Mouse (Mus musculus) CH12.LX (cell line): ENCODE data around the gene Car2. TPM values are rescaled to one million over a fixed set of nuclear protein-coding genes. Genes with fewer than 3 reads are reported as not detected.

ENCODE experiments used
- DNase-seq: peaks from one replicate; pipeline ENCODE4 v3.0.0-alpha.2; 2013; ENCODE audit errors: extremely low read depth
- H3K27ac ChIP-seq: 2 replicates; pipeline ENCODE4 v1.5.1; 2012; ENCODE audit warnings: low read depth, mild to moderate bottlenecking, control low read depth, moderate library complexity; ENCODE audit not compliant: insufficient read depth
- H3K27me3 ChIP-seq: replicated peaks from 2 replicates; pipeline ENCODE3; 2012; ENCODE audit warnings: inconsistent platforms
- H3K36me3 ChIP-seq, 2 experiments: replicated peaks in 1 of 2; 2 replicates each; pipeline versions ENCODE3 to v1.6.1; 2012; ENCODE audit warnings: inconsistent platforms in 1 of 2, low read length in 1 of 2, mild to moderate bottlenecking in 1 of 2, mixed read lengths in 1 of 2, moderate library complexity in 1 of 2; ENCODE audit not compliant: control insufficient read depth in 1 of 2, insufficient read depth in 1 of 2
- H3K4me1 ChIP-seq, 2 experiments: 2 replicates each; pipeline ENCODE4 v1.6.1; 2012; ENCODE audit warnings: inconsistent platforms in 1 of 2, moderate library complexity in 1 of 2; ENCODE audit not compliant: insufficient read depth in 2 of 2, control insufficient read depth in 1 of 2
- H3K4me2 ChIP-seq: 2 replicates; pipeline ENCODE4 v1.6.1; 2012; ENCODE audit warnings: low read depth, mild to moderate bottlenecking, control low read depth; ENCODE audit not compliant: poor library complexity, insufficient read depth, severe bottlenecking
- H3K4me3 ChIP-seq, 3 experiments: fragments of 150-350 bp in 1 of 3; sonication (generic) in 1 of 3; replicated peaks in 1 of 3; 2 replicates each; pipeline versions ENCODE3 to v1.5.1; 2011 to 2012; ENCODE audit warnings: low read depth in 2 of 3, low read length in 2 of 3, mild to moderate bottlenecking in 2 of 3, moderate library complexity in 2 of 3, control low read depth in 1 of 3, improper control_type of control experiment in 1 of 3, inconsistent platforms in 1 of 3, mixed read lengths in 1 of 3; ENCODE audit not compliant: poor library complexity in 1 of 3
- H3K79me2 ChIP-seq: replicated peaks from 2 replicates; pipeline ENCODE4 v1.6.1; 2012; ENCODE audit warnings: mild to moderate bottlenecking, moderate library complexity; ENCODE audit not compliant: control insufficient read depth, poor library complexity, insufficient read depth, severe bottlenecking; ENCODE audit errors: extremely low read depth
- H3K9ac ChIP-seq: 2 replicates; pipeline ENCODE4 v1.6.1; 2012; ENCODE audit warnings: low read depth, mild to moderate bottlenecking, control low read depth, moderate library complexity; ENCODE audit not compliant: insufficient read depth
- H3K9me3 ChIP-seq: replicated peaks from 2 replicates; pipeline ENCODE3; 2012; ENCODE audit warnings: low read length, inconsistent platforms, mixed read lengths
- E2F4 ChIP-seq: IDR thresholded peaks from 2 replicates; pipeline ENCODE4 v1.6.1; 2011; ENCODE audit warnings: low read depth, low read length, improper control_type of control experiment; ENCODE audit not compliant: insufficient replicate concordance
- ELF1 ChIP-seq: IDR thresholded peaks from 2 replicates; pipeline ENCODE4 v1.6.1; 2014; ENCODE audit warnings: low read depth, mild to moderate bottlenecking, inconsistent platforms, low read length, improper control_type of control experiment
- EP300 ChIP-seq: IDR thresholded peaks from 2 replicates; pipeline ENCODE4 v1.6.1; 2011; ENCODE audit warnings: low read length, improper control_type of control experiment
- JUN ChIP-seq: IDR thresholded peaks from 2 replicates; pipeline ENCODE4 v1.6.1; 2011; ENCODE audit warnings: low read depth, mild to moderate bottlenecking, low read length, improper control_type of control experiment, moderate library complexity; ENCODE audit not compliant: insufficient read depth
- MAFK ChIP-seq: IDR thresholded peaks from 2 replicates; pipeline ENCODE4 v1.6.1; 2011; ENCODE audit warnings: low read length, improper control_type of control experiment; ENCODE audit not compliant: insufficient replicate concordance
- MAX ChIP-seq: IDR thresholded peaks from 2 replicates; pipeline ENCODE4 v1.6.1; 2011; ENCODE audit warnings: low read length, improper control_type of control experiment
- MAZ ChIP-seq: IDR thresholded peaks from 2 replicates; pipeline ENCODE4 v1.6.1; 2012; ENCODE audit warnings: low read depth, mild to moderate bottlenecking, inconsistent platforms, low read length, improper control_type of control experiment, moderate library complexity
- MEF2A ChIP-seq: IDR thresholded peaks from 2 replicates; pipeline ENCODE4 v1.6.1; 2014; ENCODE audit warnings: low read depth, mild to moderate bottlenecking, inconsistent platforms, low read length, improper control_type of control experiment, borderline replicate concordance
- MYC ChIP-seq: IDR thresholded peaks from 2 replicates; pipeline ENCODE4 v1.6.1; 2011; ENCODE audit warnings: low read depth, mild to moderate bottlenecking, improper control_type of control experiment, low read length
- NELFE ChIP-seq: IDR thresholded peaks from 2 replicates; pipeline ENCODE4 v1.6.1; 2011; ENCODE audit warnings: low read depth, low read length, improper control_type of control experiment
- NRF1 ChIP-seq: IDR thresholded peaks from 2 replicates; pipeline ENCODE4 v1.6.1; 2014; ENCODE audit warnings: low read depth, mild to moderate bottlenecking, inconsistent platforms, low read length, improper control_type of control experiment, moderate library complexity
- POLR2A ChIP-seq: IDR thresholded peaks from 2 replicates; pipeline ENCODE4 v1.6.1; 2011; ENCODE audit warnings: low read depth, mild to moderate bottlenecking, improper control_type of control experiment, low read length
- RCOR1 ChIP-seq: conservative IDR thresholded peaks from 2 replicates; pipeline ENCODE4 v1.6.1; 2012; ENCODE audit warnings: low read depth, mild to moderate bottlenecking, inconsistent platforms, low read length, improper control_type of control experiment
- TBP ChIP-seq: conservative IDR thresholded peaks from 2 replicates; pipeline ENCODE4 v1.6.1; 2011; ENCODE audit warnings: low read depth, low read length, improper control_type of control experiment
- TCF12 ChIP-seq: IDR thresholded peaks from 2 replicates; pipeline ENCODE4 v1.6.1; 2014; ENCODE audit warnings: low read depth, mild to moderate bottlenecking, inconsistent platforms, low read length, improper control_type of control experiment
- USF2 ChIP-seq: conservative IDR thresholded peaks from 2 replicates; pipeline ENCODE4 v1.6.1; 2011; ENCODE audit warnings: low read depth, low read length, improper control_type of control experiment
- dilution Hi-C: fragments of 300-500 bp; cut with MboI; formaldehyde crosslinking; loops from 2 replicates; pipeline ENCODE4 v1.14.3; 2020; ENCODE audit warnings: low sequenced_read_pairs; ENCODE audit not compliant: extremely low pct_unique_long_range_greater_than_20kb, extremely low pct_ligation_motif_present
- in situ Hi-C: fragments of 300-500 bp; cut with MboI; formaldehyde crosslinking; loops from 3 replicates; pipeline ENCODE4 v1.14.3; 2019; ENCODE audit warnings: low sequenced_read_pairs, low pct_ligation_motif_present, low pct_unique_long_range_greater_than_20kb, mixed read lengths
- polyA plus RNA-seq: library from polyadenylated mRNA; unstranded; fragments of >175 nt; gene quantifications from 2 replicates; pipeline ENCODE4 v1.2.1, GENCODE M21; 2012; ENCODE audit warnings: low read depth; ENCODE audit not compliant: insufficient read length
- total RNA-seq, 2 experiments: library from RNA; depleted of rRNA; stranded (reverse); fragments of 300-350 nt in 1 of 2; fragments of >200 nt in 1 of 2; gene quantifications; 2 replicates each; pipeline ENCODE4 v1.2.3; 2012 to 2014

Gene Car2
- total and polyA plus RNA-seq, 3 experiments, result 0.16 TPM; not detected in 2

DNA sequence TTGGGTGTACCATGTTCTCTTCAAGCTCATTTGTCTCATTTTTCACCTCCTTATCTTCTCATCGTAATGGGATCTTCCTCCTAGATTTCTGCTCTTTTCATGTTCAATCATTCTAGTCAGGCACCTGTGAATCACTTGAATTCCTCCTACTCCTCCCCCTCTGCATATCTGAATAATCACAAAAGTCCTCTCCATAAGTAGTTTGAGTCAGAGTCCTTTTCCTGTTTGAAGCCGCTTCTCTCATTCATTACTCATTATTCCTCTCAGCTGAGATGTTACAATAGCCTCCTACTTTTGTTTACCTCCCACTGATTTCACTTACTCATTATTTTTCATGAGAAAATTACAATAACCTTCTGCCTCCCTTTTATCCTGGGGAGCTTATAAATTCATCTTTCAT lies 31.2 kb downstream of the Car2 start:
- Histone ChIP-seq H3K4me2 (no peak overlapping the region), H3K4me3 (no peak overlapping the region), H3K4me1 (peaks cover 4% of the 10 kb centered on the region in 2 experiments; a peak in 3 of 4 replicates), H3K27ac (no peak overlapping the region), H3K79me2 (no peaks in the 10 kb centered on the region), H3K27me3 (no peaks in the 10 kb centered on the region), H3K9ac (no peak overlapping the region), H3K9me3 (no peaks in the 10 kb centered on the region), H3K36me3 (no peaks in the 10 kb centered on the region)
- in situ Hi-C loops, result no loop called here
- no peak for TF ChIP-seq MYC
- no peak for TF ChIP-seq EP300
- TF ChIP-seq POLR2A, result no peak
- TF ChIP-seq USF2, result no peak
- no peak for TF ChIP-seq NRF1
- no peak for TF ChIP-seq JUN
- DNase-seq, result no peak
- dilution Hi-C loops, result no loop called here

DNA sequence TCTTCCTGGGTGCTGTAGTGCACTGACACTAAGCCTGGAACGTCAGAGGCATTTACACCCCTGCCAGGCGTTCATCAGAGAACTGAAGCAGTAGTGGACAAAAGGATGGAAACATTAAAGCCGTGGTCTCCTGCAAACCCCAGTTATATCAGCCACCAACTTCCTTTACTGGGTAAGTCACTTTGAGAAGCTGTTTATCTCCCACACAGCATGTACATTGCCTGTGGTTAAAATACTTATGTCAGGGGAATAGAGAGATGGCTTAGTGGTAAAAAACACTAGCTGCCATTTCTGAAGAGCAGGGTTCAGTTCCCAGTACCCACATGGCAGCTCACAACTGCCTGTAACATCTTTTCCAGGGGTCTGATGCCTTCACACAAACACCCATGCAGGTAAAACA lies 58.6 kb downstream of the Car2 start:
- no peak overlapping the region for H3K9ac ChIP-seq
- H3K4me3 ChIP-seq, result no peak overlapping the region
- H3K4me2 ChIP-seq, result no peak overlapping the region
- no peaks in the 10 kb centered on the region for H3K9me3 ChIP-seq
- no peaks in the 10 kb centered on the region for H3K27me3 ChIP-seq
- in situ Hi-C loops (no loop called here), dilution Hi-C loops (no loop called here)
- H3K36me3 ChIP-seq, result no peaks in the 10 kb centered on the region
- no peak overlapping the region for H3K27ac ChIP-seq
- H3K4me1 ChIP-seq, result no peaks in the 10 kb centered on the region
- TF ChIP-seq USF2, result no peak
- no peak for TF ChIP-seq RCOR1
- TF ChIP-seq TCF12, result no peak
- no peak for TF ChIP-seq JUN
- no peak for TF ChIP-seq EP300
- no peak for TF ChIP-seq MEF2A
- TF ChIP-seq MYC, result no peak
- TF ChIP-seq E2F4, result no peak
- TF ChIP-seq ELF1, result no peak
- no peak for TF ChIP-seq MAZ
- no peak for TF ChIP-seq NELFE
- TF ChIP-seq MAFK, result no peak
- no peak for TF ChIP-seq MAX
- no peak for TF ChIP-seq TBP
- no peak for DNase-seq
- H3K79me2 ChIP-seq, result no peaks in the 10 kb centered on the region
